Mouse (Mus musculus) heart, postnatal 25 days (tissue): ENCODE measurements at regions not wholly inside any gene's neighbourhood (a gene's known extent, or its start where the extent isn't known, plus 50 kb on each side); places are given as distances from the start of the nearest gene placed in this dataset.

Experiments
- DNase-seq: peaks from one replicate; pipeline ENCODE4 v3.0.0; 2022; ENCODE audit warnings: low spot score
- intact Hi-C: fragments of 180-260 bp; cut with DNase I; formaldehyde crosslinking; loops from one replicate; pipeline ENCODE4 v1.15.1; 2025

DNA sequence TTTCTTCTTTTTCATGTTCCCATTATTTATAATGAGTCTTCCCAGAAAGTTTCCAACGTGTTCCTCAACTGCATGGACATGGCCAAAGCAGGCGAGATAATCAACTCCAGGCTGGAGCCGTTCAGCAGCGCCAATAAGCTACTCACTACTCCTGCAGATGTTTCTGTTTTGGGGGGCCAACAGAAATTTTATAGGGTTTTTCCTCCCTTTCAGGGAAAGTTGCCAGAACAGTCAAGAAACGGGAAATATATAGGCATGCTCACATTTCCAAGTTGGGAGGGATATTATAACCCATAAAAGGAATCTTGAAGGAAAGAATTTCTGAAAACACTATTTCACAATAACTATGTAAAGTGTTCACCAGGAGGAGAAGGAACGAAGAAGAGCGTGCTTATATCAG is 433.5 kb downstream of the Pros1 start:
- DNase-seq, result no peak
- intact Hi-C loops, result no loop called here

DNA sequence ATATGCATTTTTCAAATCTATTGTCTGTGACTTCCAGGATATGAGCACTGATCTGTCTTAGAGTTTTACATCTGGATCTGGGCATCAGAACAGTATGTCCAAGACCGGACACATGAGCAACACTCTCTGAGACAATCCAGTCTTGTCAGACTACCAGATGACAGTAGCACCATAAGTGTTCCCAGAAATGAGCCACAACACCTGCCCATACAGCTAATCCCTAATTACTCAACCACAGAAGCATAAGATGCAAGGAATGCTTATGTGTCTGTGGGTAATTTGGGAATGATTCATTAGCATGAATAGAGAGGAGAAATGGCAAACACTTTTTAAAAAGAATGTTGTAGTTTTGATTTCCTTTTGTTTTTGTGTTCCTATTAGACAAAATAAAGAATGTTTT is 457.6 kb downstream of the Pros1 start:
- intact Hi-C loops, result no loop called here
- no peak for DNase-seq

DNA sequence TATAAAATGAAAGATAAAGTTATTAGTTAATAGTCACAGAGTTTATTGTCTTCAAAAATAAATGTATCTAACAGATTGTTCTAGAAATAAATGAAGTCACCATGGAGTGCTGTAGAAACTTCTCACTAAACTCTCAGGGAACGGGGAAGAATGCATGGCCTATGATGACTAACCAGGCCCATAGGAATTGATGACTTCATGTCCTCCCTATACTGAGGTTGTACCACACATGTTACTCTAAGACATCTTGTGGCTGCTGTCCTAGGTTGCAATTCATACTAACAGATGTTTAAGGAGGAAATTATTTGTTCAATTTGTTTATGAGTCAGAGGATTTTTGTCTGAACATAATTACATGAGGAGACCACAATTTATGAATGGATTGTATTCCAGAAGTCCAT is 459.4 kb downstream of the Pros1 start:
- DNase-seq, result no peak
- intact Hi-C loops, result no loop called here

DNA sequence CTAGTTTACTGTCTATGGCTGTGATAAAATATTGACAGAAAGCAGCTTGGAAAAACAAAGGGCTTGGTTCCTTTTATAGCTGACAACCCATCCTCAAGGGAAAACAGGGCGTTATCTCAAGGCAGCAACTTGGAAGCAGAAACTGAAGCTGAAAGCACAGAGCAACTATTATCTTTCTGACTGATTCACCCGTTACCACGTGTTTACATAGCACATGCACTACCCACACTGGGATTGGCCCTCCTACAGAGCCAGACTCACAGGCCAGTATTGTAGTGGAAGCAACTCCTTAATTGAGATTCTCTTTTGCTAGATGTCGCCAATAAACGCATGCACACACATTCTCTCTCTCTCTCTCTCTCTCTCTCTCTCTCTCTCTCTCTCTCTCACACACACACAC is 465.5 kb downstream of the Pros1 start:
- DNase-seq, result no peak
- intact Hi-C loops, result no loop called here

DNA sequence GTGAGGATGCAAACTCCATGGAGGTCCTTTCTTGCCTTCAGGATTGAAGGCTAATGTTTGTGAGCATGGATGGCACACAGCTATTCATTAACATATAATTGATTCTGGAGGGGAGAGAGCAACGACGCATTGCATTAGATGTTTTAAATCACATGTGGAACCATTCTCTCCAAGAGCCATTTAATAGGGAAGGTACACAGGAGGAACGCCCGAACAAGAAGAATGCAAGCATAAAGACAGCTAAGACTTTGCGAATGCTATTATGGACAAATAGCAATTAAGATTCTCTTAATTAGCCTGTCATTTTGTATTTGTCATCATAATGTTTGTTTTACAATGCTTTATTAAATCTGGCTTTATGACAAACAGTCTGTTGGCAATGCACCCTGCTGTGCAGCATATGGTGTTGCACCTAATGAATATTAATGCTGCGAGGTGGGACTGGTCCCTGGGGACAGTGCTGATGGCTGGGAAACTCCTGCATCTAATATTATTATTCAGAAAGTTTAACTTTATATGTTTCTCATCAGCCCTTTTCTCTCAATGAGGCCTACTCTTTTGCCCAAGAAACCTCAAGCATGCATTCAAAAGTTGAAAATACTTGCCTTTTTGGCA is 497.5 kb downstream of the Pros1 start:
- no peak for DNase-seq
- intact Hi-C loops, result no loop called here

DNA sequence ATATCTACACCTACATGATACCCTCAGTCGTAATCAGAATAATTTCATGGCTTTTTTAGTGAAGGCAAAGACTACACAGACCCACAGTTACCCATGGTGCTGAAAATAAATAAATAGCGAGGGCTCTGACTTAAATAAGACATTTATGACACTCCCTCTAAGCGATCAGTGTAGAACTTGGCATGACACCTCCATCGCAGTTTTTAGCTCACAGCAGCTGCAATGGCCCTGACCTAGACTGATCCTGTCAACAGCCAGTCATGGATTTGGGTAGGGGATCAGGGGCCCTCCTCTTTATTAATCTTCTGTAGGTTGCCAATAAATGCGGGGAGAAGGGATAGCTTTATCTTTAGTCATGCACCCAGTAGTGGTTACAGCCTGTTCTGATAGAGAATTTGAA is 494.1 kb downstream of the Epha3 start:
- intact Hi-C loops, result no loop called here
- no peak for DNase-seq

DNA sequence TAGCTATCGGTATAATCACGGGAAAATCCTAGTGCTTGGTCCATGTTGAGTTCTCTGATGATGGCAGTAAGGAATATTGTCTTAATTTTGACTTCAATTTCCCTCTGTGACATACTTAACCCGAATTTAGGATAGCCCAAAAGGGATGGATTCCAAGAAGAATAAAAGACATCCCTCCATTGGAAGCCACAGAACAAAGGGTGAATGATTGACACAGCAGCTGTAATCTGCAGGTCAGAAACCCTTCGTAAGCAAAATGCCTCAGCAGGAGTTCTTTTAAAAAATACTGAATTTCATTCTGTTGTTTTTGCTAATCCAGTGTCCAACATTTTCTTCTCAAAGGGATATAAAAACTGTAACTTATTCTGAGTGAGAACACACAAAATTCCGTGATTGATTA is 492.7 kb downstream of the Epha3 start:
- intact Hi-C loops, result no loop called here
- no peak for DNase-seq

DNA sequence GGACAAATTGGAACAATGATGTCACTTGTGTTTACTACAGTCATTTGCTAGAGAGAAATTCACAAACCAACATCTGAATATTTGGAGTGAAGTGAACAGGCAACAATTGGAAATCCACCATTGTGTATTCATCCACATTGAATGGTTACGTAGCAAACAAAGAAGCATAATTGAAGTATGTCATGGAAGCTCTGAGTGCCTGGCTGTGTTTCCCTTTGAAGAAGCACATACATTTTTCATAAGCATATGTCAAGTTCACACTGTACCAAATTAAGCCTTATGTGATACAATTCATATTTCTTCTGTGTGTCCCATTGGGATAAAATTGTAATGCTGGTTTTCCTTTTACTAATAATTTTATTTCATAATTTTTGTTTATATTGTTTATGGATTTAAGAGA is 459.0 kb downstream of the Epha3 start:
- no peak for DNase-seq
- intact Hi-C loops, result no loop called here

DNA sequence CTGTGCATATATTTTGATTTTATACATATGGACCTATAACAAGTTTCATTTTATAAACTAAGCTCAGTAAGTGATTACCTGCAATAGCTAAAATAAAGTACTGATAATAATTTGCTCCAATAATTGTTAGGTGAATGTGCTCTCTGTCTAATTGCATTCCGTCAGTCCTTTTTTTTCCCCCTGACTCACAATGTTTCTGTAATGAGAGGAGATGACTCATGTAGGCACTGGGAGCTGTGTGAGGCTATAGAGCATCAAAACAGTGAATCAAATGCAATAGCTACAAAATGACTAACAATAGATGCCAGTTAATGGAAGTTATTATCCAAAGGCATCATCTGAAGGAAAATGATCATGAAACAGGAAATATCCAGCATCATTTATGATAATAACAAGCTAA is 451.3 kb downstream of the Epha3 start:
- intact Hi-C loops, result no loop called here

DNA sequence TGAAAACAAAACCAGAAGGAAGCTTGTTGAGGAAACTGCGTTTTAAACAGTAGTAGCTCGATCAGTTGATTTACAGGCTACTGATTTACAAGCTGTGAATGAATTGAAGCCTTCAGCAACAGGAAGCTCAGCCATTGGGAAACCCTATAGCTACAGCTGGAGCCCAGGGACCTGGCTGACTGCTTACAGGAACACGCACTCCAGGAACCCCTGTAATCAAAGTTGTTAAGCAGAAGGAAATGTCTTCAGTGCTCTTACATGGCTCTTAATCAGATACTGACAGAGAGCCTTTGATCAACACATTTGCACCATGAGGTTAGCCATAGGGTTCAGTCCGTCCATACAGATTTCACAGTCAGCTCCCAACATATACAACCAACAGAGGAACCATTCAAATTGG is 411.7 kb downstream of the Epha3 start:
- DNase-seq, result no peak
- intact Hi-C loops, result no loop called here

More for the DNA sequence above, 451.3 kb downstream of the Epha3 start:
- DNase-seq, result no peak

DNA sequence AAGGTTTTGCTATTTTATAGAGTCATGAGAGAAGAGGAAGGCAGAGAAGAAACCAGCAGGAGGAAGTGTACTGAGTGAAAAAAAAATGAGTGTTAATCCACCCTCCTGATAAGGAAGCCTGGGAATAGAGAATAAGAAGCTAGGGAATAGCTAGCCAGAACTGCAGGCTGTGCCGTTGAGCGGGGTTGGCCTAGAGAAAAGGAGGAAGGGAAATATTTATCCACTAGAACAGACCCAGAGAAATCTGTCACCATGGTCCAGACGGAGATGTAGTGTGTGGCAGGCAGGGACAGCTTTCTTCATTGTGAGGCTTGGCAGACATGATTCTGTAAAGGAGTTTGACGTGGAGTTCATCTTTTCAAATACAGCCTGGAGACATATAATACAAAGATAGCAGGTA is 397.4 kb downstream of the Epha3 start:
- intact Hi-C loops, result no loop called here
- no peak for DNase-seq

DNA sequence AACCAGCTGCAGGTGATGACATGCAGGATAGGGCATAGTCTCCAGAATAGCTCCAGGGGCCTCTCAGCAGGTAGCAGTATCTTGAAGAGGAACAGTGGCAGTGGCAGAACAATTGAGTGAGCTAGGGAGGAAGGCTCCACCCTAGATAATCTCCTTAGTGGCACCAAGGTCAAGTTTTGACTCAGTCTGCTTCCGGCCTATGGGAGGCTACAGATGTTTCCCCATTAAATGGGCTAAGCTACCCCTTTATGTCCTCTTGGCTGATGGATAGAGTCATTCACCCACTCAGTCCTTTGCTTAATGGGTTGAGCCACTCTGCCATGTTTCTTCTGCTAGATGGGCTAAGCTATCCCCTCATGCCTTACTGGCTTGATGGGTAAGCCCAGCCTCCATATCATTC is 395.1 kb downstream of the Epha3 start:
- intact Hi-C loops, result no loop called here
- no peak for DNase-seq
